Comparison of ENCODE assay signal across 7 mouse cellular contexts in genomic region chr11:88718766-88719595, GRCm38 (mm10). TPM values are rescaled to one million over a fixed set of nuclear protein-coding genes. Genes with fewer than 3 reads are reported as not detected.
DNase-seq lines count a peak whose midpoint lies in the region; ATAC-seq lines count a peak whose summit lies in the region.

No protein-coding gene starts in this region.

- peak; percentile 55 for DNase-seq in thymus, postnatal 0 days (ENCODE audit: low spot score)
- no peak for DNase-seq in thymus, adult 18-20 months
- peak; percentile 58 for DNase-seq in c-Kit-positive CD71-positive TER-119-negative erythroid progenitor cells, embryonic 14.5 days (ENCODE audit: low read depth)
- DNase-seq in liver, embryonic 11.5 days (ENCODE audit: low spot score), result peak; percentile 75
- DNase-seq in thymus, postnatal 36 days, result no peak

- H3K36me3 ChIP-seq in heart, embryonic 14.5 days (ENCODE audit: control insufficient read depth, insufficient read depth, low read length), result peaks cover 11% of the 10 kb centered on the region
- no peaks in the 10 kb centered on the region for H3K36me3 ChIP-seq in liver, embryonic 11.5 days (ENCODE audit: control insufficient read depth, insufficient read depth, low read length)
- H3K36me3 ChIP-seq in neural tube, embryonic 14.5 days (ENCODE audit: control insufficient read depth, insufficient read depth, low read length), result no peaks in the 10 kb centered on the region

- peak overlapping the region; percentile 100 for H3K9ac ChIP-seq in heart, embryonic 14.5 days (ENCODE audit: low read length)
- H3K9ac ChIP-seq in liver, embryonic 11.5 days (ENCODE audit: low read depth, low read length), result peak overlapping the region; percentile 99
- H3K9ac ChIP-seq in neural tube, embryonic 14.5 days (replicated peaks; ENCODE audit: low read depth, low read length), result peak overlapping the region; percentile 96

- no peaks in the 10 kb centered on the region for H3K27me3 ChIP-seq in heart, embryonic 14.5 days (ENCODE audit: control insufficient read depth, insufficient read depth, low read length)
- H3K27me3 ChIP-seq in liver, embryonic 11.5 days (replicated peaks; ENCODE audit: control insufficient read depth, insufficient read depth, low read length), result no peaks in the 10 kb centered on the region
- H3K27me3 ChIP-seq in neural tube, embryonic 14.5 days (ENCODE audit: control insufficient read depth, insufficient read depth, low read length), result no peaks in the 10 kb centered on the region

- H3K4me1 ChIP-seq in heart, embryonic 14.5 days (ENCODE audit: control insufficient read depth in 2 of 2, insufficient read depth in 2 of 2, low read length in 2 of 2), result peaks cover 18 to 44% of the 10 kb centered on the region in 2 experiments
- H3K4me1 ChIP-seq in liver, embryonic 11.5 days (replicated peaks; ENCODE audit: control insufficient read depth, insufficient read depth, low read length), result peaks cover 44% of the 10 kb centered on the region
- H3K4me1 ChIP-seq in neural tube, embryonic 14.5 days (ENCODE audit: control insufficient read depth, insufficient read depth, low read length), result peaks cover 11% of the 10 kb centered on the region; the same call in 1 of the 2 replicates

- ATAC-seq in heart, embryonic 14.5 days (ENCODE audit: insufficient number of reproducible peaks, insufficient read depth, low FRiP score, low read depth), result peak; percentile 37
- peak; percentile 68 for ATAC-seq in liver, embryonic 11.5 days (replicated peaks; ENCODE audit: low FRiP score)
- no peak for ATAC-seq in neural tube, embryonic 14.5 days (ENCODE audit: low read depth)

- WGBS in heart, embryonic 14.5 days, result 4% methylated on average over 38 of the region's 38 CpGs
- WGBS in liver, embryonic 11.5 days, result 5% methylated on average over 38 of the region's 38 CpGs
- WGBS in neural tube, embryonic 14.5 days, result 2% methylated on average over 38 of the region's 38 CpGs

- H3K4me3 ChIP-seq in heart, embryonic 14.5 days (ENCODE audit: control insufficient read depth in 1 of 2, insufficient read depth in 1 of 2, low read depth in 1 of 2, low read length in 2 of 2), result peak overlapping the region; percentile 70 to 97
- H3K4me3 ChIP-seq in liver, embryonic 11.5 days (ENCODE audit: low read depth, low read length), result peak overlapping the region; percentile 98
- H3K4me3 ChIP-seq in neural tube, embryonic 14.5 days (ENCODE audit: low read depth, low read length), result peak overlapping the region; percentile 85

- peak overlapping the region; percentile 80 to 94 for H3K27ac ChIP-seq in heart, embryonic 14.5 days (replicated peaks in 1 of 2; ENCODE audit: control insufficient read depth in 1 of 2, insufficient read depth in 1 of 2, low read depth in 2 of 2, low read length in 2 of 2)
- peak overlapping the region; percentile 94 for H3K27ac ChIP-seq in liver, embryonic 11.5 days (ENCODE audit: low read depth, low read length)
- peak overlapping the region; percentile 74 for H3K27ac ChIP-seq in neural tube, embryonic 14.5 days (ENCODE audit: low read depth, low read length)

- H3K4me2 ChIP-seq in heart, embryonic 14.5 days (ENCODE audit: low read length), result peak overlapping the region; percentile 89
- peak overlapping the region; percentile 85 for H3K4me2 ChIP-seq in liver, embryonic 11.5 days
- H3K4me2 ChIP-seq in neural tube, embryonic 14.5 days (ENCODE audit: low read depth, low read length), result peak overlapping the region; percentile 57

- no peaks in the 10 kb centered on the region for H3K9me3 ChIP-seq in heart, embryonic 14.5 days (ENCODE audit: control insufficient read depth, low read length)
- H3K9me3 ChIP-seq in liver, embryonic 11.5 days (ENCODE audit: control insufficient read depth, low read length), result no peaks in the 10 kb centered on the region
- H3K9me3 ChIP-seq in neural tube, embryonic 14.5 days (ENCODE audit: control insufficient read depth, low read length), result no peaks in the 10 kb centered on the region

RNA-seq across cellular contexts. Expression of gene Msi2, which starts 0.7 kb away (rescaled TPM):
- polyA plus RNA-seq in thymus, postnatal 0 days (2015; fragmentation: Nextera tagmentation; extraction: Ambion mirVana), result 13.5 and 23.0 TPM in 2 replicates
- 18.1 and 20.9 TPM in 2 replicates for polyA plus RNA-seq in heart, embryonic 14.5 days (2014; fragmentation: Nextera tagmentation; extraction: Ambion mirVana)
- 7.1 and 8.2 TPM in 2 replicates for polyA plus RNA-seq in liver, embryonic 11.5 days (2014; fragmentation: Nextera tagmentation; extraction: Ambion mirVana)
- polyA plus RNA-seq in neural tube, embryonic 14.5 days (2014; fragmentation: Nextera tagmentation; extraction: Ambion mirVana), result 20.0 and 25.6 TPM in 2 replicates

Comparison
In these comparisons a context has a peak if more than half of its experiments do, and no peak if none do; other contexts are left out.
1. DNase-seq: peak in thymus, postnatal 0 days (single experiment), c-Kit-positive CD71-positive TER-119-negative erythroid progenitor cells, embryonic 14.5 days (single experiment) and liver, embryonic 11.5 days (single experiment); none in thymus, adult 18-20 months (0 of 2) and thymus, postnatal 36 days (0 of 2).
2. Peak in every context shown above with its lines, with median percentiles within 50 percentile points of each other: H3K27ac ChIP-seq, H3K4me2 ChIP-seq, H3K4me3 ChIP-seq and H3K9ac ChIP-seq.